Mouse (Mus musculus): ENCODE measurements around the gene Lpo. TPM values are rescaled to one million over a fixed set of nuclear protein-coding genes. Genes with fewer than 3 reads are reported as not detected.

Lpo gene
- polyA plus RNA-seq, 1 experiment: 2.4 TPM

- H3K27ac ChIP-seq (ENCODE audit: insufficient read depth, low read length): no peak overlapping the region
- 0 out of 2 replicates have a peak, but pooled peaks cover 1% of the 10 kb centered on the region for H3K4me1 ChIP-seq (ENCODE audit: control insufficient read depth, insufficient read depth, low read length)
- H3K4me3 ChIP-seq (ENCODE audit: insufficient read depth, low read length): no peak overlapping the region
- no peak for TF ChIP-seq CTCF (IDR thresholded peaks at IDR 0.05; ENCODE audit: extremely low read depth, insufficient read depth, low read length)
- TF ChIP-seq POLR2A (IDR thresholded peaks at IDR 0.05; ENCODE audit: extremely low read depth, insufficient read depth, low read length): no peak
Observed at GRCm38 (mm10) chr11:87778915-87779314, 49.2 kb downstream of the Lpo start.

GRCm38 (mm10) chr11:87778100-87778765 is 49.9 kb downstream of the Lpo start:
- 0 out of 2 replicates have a peak, but pooled peaks cover 1% of the 10 kb centered on the region for H3K4me1 ChIP-seq (ENCODE audit: control insufficient read depth, insufficient read depth, low read length)
- no peak overlapping the region for H3K4me3 ChIP-seq (ENCODE audit: insufficient read depth, low read length)
- no peak for TF ChIP-seq CTCF (IDR thresholded peaks at IDR 0.05; ENCODE audit: extremely low read depth, insufficient read depth, low read length)
- TF ChIP-seq POLR2A (IDR thresholded peaks at IDR 0.05; ENCODE audit: extremely low read depth, insufficient read depth, low read length): no peak
- H3K27ac ChIP-seq (ENCODE audit: insufficient read depth, low read length): no peak overlapping the region

GRCm38 (mm10) chr11:87772354-87772753 is 55.7 kb downstream of the Lpo start:
- H3K27ac ChIP-seq (ENCODE audit: insufficient read depth, low read length): no peak overlapping the region
- TF ChIP-seq POLR2A (IDR thresholded peaks at IDR 0.05; ENCODE audit: extremely low read depth, insufficient read depth, low read length) (no peak), CTCF (IDR thresholded peaks at IDR 0.05; ENCODE audit: extremely low read depth, insufficient read depth, low read length) (no peak)
- no peak overlapping the region for H3K4me3 ChIP-seq (ENCODE audit: insufficient read depth, low read length)
- no peaks in the 10 kb centered on the region for H3K4me1 ChIP-seq (ENCODE audit: control insufficient read depth, insufficient read depth, low read length)

GRCm38 (mm10) chr11:87770989-87771388 is 57.1 kb downstream of the Lpo start:
- TF ChIP-seq POLR2A (IDR thresholded peaks at IDR 0.05; ENCODE audit: extremely low read depth, insufficient read depth, low read length) (no peak), CTCF (IDR thresholded peaks at IDR 0.05; ENCODE audit: extremely low read depth, insufficient read depth, low read length) (peak; percentile 86)
- Histone ChIP-seq H3K27ac (ENCODE audit: insufficient read depth, low read length) (no peak overlapping the region), H3K4me1 (ENCODE audit: control insufficient read depth, insufficient read depth, low read length) (no peaks in the 10 kb centered on the region), H3K4me3 (ENCODE audit: insufficient read depth, low read length) (no peak overlapping the region)

- H3K4me1 ChIP-seq (ENCODE audit: control insufficient read depth, insufficient read depth, low read length): peaks cover 2% of the 10 kb centered on the region; the same call in 1 of the 2 replicates
- H3K27ac ChIP-seq (ENCODE audit: insufficient read depth, low read length): no peak overlapping the region
- no peak overlapping the region for H3K4me3 ChIP-seq (ENCODE audit: insufficient read depth, low read length)
- no peak for TF ChIP-seq CTCF (IDR thresholded peaks at IDR 0.05; ENCODE audit: extremely low read depth, insufficient read depth, low read length)
- TF ChIP-seq POLR2A (IDR thresholded peaks at IDR 0.05; ENCODE audit: extremely low read depth, insufficient read depth, low read length): no peak
Observed at GRCm38 (mm10) chr11:87768745-87769144, 59.3 kb downstream of the Lpo start.

GRCm38 (mm10) chr11:87763988-87764876 is 63.9 kb downstream of the Lpo start:
- H3K27ac ChIP-seq (ENCODE audit: insufficient read depth, low read length): peak overlapping the region; percentile 18
- peaks cover 2% of the 10 kb centered on the region; the same call in 1 of the 2 replicates for H3K4me1 ChIP-seq (ENCODE audit: control insufficient read depth, insufficient read depth, low read length)
- H3K4me3 ChIP-seq (ENCODE audit: insufficient read depth, low read length): peak overlapping the region; percentile 61
- no peak for TF ChIP-seq CTCF (IDR thresholded peaks at IDR 0.05; ENCODE audit: extremely low read depth, insufficient read depth, low read length)
- no peak for TF ChIP-seq POLR2A (IDR thresholded peaks at IDR 0.05; ENCODE audit: extremely low read depth, insufficient read depth, low read length)

GRCm38 (mm10) chr11:87763511-87763987 is 64.5 kb downstream of the Lpo start:
- Histone ChIP-seq H3K27ac (ENCODE audit: insufficient read depth, low read length) (peak overlapping the region; percentile 59; the same call in 1 of the 2 replicates), H3K4me3 (ENCODE audit: insufficient read depth, low read length) (peak overlapping the region; percentile 61), H3K4me1 (ENCODE audit: control insufficient read depth, insufficient read depth, low read length) (peaks cover 2% of the 10 kb centered on the region; the same call in 1 of the 2 replicates)
- TF ChIP-seq CTCF (IDR thresholded peaks at IDR 0.05; ENCODE audit: extremely low read depth, insufficient read depth, low read length) (no peak), POLR2A (IDR thresholded peaks at IDR 0.05; ENCODE audit: extremely low read depth, insufficient read depth, low read length) (peak; percentile 69; the same call in 1 of the 2 replicates)

- Histone ChIP-seq H3K27ac (ENCODE audit: insufficient read depth, low read length) (peak overlapping the region; percentile 59), H3K4me1 (ENCODE audit: control insufficient read depth, insufficient read depth, low read length) (peaks cover 2% of the 10 kb centered on the region; the same call in 1 of the 2 replicates), H3K4me3 (ENCODE audit: insufficient read depth, low read length) (peak overlapping the region; percentile 61)
- TF ChIP-seq CTCF (IDR thresholded peaks at IDR 0.05; ENCODE audit: extremely low read depth, insufficient read depth, low read length): no peak
- 0 out of 2 replicates have a peak, but pooled peaks have one; percentile 3 for TF ChIP-seq POLR2A (IDR thresholded peaks at IDR 0.05; ENCODE audit: extremely low read depth, insufficient read depth, low read length)
Observed at GRCm38 (mm10) chr11:87762702-87763385, 65.2 kb downstream of the Lpo start.
